Mouse (Mus musculus) embryo, embryonic 10.5 days (tissue): ENCODE measurements around the gene Dmpk.

ENCODE experiments used
- DNase-seq: peaks from one replicate; pipeline ENCODE4 v3.0.0-alpha.2; 2015; ENCODE audit warnings: low spot score

The Dmpk gene

DNA sequence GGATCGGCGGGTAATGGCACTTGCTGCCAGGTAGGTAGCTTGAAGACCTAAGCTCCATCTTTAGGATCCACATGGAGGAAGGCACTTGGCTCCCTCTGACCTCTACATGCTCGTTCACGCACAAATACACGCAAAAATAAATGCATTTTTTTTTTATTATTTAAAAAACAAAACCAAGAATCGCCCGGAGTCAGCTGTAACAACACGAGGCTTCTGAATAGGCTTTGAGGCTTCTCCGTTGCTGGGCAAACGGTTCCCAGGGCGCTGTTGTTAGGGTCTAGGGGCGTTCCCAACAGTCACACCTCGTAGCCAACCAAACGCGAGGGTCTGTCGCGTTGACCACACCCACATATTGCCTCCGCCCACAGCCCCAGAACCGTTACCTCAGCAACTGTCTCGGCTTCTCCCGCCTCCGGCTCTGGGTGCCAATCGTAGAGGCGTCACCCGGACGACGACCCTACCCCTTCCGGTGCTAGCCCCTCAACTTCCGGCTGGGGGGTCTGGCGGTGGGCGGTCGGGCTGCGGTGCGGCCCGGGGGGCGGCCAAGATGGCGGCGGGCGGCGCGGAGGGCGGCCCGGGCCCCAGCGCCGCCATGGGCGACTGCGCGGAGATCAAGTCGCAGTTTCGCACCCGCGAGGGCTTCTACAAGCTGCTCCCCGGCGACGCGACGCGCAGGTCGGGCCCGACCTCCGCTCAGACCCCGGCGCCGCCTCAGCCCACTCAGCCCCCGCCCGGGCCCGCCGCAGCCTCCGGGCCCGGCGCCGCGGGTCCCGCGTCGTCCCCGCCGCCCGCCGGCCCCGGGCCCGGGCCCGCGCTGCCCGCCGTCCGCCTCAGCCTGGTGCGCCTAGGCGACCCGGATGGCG, 7.7 kb upstream of the Dmpk start, which contains the start of gene Dmwd:
Dmwd (plus strand) TSS at position 505 of the 863 bp plus-strand sequence.
- DNase-seq, result peak; percentile 100

DNA sequence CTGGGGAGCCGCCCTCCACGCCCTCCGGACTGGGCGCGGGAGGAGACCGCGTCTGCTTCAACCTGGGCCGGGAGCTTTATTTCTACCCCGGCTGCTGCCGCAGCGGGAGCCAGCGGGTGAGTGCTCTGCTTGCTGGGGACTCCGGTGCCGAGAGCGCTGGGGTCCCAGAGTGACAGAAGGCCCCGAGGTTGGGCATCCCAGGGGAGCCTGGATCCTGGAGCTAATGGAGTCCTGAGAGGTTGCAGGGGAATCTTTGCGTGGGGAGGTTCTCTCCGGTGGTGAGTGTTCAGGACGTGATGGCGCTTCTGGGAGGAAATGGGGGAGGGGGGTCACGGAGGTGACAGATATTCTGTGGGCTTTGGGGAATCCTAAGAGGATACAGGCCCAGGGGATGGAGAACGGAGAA, 7.1 kb upstream of the Dmpk start:
- DNase-seq, result no peak

DNA sequence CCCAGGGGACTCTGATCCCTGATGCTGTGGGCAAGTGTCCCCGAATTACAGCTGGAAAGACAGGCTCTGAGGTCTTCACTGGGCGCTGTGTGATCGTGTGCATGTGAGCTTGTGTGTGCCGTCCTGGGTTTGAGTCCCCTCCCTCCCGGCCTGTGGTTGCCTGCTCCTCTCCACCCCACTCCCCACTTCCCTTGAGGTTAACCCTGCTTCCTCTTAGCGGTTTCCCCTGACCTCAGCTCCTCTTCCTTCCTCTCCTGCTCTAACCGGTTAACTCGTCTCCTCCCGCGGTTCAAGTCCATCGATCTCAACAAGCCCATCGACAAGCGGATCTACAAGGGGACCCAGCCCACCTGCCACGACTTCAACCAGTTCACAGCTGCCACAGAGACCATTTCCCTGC, 5.9 kb upstream of the Dmpk start:
- DNase-seq, result no peak

DNA sequence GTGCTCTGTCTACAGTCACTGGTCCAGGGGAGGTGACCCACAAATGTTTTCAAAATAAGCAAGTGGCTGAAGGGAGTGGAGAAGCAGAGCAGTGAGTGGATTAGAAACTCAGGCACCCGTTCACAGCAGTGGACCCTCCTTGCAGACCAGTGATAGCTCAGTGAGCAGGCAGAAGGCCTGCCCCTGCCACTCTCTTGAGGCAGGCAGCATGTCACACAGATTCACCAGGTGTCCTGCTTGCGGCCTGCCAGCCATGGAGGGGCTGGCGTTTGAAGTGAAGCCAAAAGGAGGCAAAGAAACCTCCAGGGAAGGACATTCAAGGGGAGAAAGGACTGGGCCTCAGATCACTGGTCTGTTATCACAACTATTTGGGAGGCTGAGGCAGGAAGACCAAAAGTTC, 4.9 kb upstream of the Dmpk start:
- no peak for DNase-seq

DNA sequence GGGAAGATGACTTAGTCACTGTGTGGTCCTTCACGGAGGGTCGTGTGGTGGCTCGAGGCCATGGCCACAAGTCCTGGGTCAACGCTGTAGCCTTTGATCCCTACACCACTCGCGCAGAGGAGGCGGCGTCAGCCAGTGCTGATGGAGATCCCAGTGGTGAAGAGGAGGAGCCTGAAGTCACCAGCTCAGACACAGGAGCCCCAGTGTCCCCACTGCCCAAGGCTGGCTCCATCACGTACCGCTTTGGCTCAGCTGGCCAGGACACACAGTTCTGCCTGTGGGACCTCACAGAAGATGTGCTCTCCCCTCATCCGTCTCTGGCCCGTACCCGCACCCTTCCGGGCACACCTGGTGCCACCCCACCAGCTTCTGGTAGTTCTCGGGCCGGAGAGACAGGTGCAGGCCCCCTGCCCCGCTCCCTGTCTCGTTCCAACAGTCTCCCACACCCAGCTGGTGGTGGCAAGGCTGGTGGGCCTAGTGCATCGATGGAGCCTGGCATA, 3.1 kb upstream of the Dmpk start:
- no peak for DNase-seq

DNA sequence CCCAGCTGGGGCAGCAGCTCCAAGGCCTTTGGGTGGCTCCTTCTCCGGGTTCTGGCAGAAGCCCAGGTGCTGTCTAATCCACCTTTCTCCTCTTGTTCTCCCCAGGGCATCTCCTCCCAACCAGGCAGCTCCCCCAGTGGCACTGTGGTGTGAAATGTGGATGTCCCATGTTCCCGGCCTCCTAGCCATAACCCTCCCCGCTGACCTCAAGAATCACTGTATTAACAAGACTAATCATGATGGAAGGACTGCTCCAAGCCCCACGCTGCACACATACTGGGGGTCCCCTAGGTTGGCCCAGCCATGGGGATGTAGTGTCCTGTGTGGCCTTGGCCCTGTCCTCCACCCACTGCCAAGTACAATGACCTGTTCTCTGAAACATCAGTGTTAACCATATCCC, 1.5 kb upstream of the Dmpk start:
- no peak for DNase-seq

DNA sequence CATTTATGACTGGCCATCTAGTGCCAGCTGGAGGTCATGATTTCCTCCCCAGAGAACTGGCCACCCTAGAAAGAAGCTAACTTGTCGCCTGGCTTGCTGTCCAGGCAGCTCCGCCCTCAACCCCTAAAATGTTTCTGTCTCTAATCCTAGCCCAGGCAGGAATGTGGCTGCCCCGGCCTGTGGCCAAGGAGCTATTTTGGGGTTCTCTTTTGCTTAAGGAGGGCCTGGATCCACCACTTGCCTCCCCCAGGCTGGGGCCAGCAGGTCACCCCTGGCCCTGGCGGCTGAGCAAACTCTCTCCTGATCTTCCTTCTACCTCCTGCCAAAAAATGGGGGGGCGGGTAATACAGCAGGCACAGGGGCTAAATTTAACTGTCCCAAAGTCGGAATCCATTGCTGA, 553 bp upstream of the Dmpk start:
- DNase-seq, result no peak

DNA sequence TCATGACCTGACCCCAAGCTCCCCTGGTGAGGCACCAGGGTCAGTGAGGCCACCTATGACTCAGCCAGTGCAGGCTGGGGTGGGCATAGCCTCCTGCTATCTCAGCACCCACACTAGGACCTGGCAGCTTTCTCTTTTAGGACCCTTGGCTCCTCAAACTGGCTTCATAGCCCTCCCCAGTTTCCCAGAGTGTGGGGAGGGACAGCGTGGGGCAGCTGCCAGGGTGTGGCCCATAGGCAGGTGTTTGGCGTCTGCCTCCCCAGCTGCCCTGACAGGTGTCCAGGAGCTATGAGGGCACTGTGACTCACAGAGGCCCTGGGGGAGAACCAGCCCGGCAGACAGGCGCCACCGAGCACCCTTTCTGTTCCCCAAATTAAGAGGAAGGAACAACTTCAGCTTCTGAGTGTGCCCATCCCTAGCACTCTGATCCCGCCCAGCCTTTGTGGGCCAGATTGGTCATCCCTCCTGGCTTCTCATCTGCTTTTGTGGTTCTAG, 675 bp downstream of the Dmpk start:
- DNase-seq, result no peak

DNA sequence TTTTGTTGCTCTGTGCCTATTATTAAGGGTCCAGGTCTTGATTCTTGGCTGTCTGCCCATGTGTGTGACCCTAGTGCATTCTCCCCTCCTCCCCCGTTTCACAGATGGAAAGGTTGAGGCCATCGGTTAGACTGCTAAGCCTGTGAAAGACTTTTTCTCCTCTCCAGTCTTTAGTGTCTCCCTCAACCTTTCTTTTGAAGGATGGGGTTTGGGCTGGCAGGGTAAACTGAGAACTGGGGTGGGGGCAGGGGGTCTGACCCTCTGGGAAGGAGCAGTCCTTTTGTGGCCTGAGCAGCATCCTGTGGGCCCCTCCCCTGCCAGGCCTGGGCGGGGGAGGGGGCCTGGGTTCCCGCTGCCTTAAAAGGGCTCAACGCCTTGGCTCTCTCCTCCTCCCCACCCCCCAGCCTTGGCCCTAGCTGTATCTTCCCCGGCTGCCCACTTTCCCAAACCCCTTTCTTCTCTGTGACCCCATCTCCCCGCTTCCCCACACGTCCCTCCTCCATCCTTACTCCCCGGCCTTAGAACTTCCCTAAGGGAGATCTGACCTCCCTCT, 1.3 kb downstream of the Dmpk start:
- no peak for DNase-seq

DNA sequence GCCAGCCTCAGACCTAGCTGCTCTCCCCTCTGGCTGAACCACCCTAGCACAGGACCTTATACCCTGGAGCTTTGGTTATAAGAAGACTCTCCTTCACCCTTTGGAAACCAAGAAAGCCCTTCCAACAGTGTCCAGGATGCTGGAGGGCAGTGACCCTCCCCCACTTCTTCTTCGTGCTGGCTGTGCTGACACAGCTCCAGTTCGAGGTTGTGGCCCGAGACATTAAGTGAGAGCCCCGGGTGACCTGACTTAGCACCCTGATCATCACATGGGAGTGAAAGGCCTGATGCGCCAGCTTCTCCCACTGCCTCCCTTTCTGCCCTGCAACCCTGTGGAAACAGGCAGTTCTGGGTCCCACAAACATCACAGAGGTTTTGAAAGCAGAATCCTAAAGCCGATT, 1.8 kb downstream of the Dmpk start:
- no peak for DNase-seq

DNA sequence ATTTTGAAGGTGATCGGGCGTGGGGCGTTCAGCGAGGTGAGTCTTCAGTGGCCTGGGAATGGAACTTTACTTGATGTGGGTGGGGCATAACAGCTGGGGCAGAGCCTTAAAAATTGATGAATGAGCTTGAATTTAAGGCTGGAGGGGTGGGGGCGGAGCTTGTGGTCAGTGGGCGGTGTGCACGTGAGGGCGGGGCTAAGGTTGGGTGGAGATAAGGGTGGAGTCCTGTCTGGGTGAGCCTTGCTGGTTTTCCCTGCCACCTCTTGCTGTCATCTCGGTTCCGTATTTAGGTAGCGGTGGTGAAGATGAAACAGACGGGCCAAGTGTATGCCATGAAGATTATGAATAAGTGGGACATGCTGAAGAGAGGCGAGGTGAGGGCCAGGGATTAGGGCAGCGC, 2.4 kb downstream of the Dmpk start:
- peak; percentile 76 for DNase-seq

DNA sequence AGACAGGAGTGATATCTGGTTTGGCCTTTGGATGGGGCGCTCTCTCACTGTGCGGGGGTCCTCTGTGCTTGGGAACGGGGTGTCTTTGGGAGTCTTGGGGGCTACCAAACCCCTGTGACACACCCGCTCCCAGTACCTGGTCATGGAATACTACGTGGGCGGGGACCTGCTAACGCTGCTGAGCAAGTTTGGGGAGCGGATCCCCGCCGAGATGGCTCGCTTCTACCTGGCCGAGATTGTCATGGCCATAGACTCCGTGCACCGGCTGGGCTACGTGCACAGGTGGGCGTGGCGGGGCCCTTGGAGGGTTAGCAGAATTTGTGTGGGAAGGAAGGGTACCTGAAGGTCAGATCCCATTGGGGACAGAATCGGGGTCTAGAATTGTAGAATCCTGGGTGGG, 3.1 kb downstream of the Dmpk start:
- DNase-seq, result no peak

DNA sequence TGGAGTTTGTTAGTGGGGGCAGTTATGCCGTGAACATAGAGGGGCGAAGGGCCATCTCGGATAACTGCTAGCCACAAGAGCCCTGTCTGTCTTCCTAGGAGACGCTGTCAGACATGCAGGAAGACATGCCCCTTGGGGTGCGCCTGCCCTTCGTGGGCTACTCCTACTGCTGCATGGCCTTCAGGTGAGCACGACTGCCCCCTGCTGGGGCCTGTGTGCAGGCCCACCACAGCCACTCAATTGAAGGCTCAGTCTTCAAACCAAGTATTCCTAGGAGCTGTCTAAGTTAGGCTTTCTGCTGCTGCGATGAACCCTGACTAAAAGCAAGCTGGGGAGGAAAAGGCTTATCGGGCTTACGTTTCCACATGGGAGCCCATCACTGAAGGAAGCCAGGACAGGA, 5.2 kb downstream of the Dmpk start:
- DNase-seq, result peak; percentile 75

DNA sequence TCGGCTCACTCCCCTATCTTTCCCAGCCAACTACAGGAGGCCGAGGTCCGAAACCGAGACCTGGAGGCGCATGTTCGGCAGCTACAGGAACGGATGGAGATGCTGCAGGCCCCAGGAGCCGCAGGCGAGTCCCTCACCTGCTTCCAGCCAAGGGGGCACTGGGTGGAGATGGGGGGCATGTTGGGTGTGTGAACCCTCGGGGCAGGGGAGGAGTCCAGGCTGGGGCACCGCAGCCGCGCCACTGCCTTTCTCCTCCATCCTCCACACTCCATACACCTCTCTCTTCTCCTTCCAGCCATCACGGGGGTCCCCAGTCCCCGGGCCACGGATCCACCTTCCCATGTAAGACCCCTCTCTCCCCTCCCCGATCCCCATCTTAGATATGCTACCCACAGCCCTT, 8.3 kb downstream of the Dmpk start:
- DNase-seq, result no peak

DNA sequence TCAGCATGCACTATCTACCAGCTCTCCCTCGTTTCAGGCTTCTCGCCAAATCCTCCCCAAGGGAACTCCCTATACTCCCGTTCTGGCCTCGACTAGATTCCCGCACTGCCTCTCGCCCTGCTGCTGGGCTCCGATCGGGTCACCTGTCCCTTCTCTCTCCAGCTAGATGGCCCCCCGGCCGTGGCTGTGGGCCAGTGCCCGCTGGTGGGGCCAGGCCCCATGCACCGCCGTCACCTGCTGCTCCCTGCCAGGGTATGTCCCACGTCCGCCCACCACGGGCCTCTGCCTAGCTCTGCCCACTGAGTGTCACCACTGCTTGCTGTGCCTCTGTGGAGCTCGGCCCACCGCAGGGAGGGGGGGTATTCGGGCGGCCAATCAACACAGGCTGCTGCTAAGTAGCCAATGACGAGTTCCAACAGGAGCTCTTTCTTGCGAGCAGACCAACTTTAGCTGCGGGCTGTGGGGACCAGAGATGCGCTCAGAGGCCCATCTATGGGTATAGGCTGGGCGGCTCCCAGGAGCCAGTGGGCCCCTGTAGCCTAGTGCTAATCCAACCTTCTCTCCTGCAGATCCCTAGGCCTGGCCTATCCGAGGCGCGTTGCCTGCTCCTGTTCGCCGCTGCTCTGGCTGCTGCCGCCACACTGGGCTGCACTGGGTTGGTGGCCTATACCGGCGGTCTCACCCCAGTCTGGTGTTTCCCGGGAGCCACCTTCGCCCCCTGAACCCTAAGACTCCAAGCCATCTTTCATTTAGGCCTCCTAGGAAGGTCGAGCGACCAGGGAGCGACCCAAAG, 8.9 kb downstream of the Dmpk start:
- DNase-seq, result peak; percentile 85

DNA sequence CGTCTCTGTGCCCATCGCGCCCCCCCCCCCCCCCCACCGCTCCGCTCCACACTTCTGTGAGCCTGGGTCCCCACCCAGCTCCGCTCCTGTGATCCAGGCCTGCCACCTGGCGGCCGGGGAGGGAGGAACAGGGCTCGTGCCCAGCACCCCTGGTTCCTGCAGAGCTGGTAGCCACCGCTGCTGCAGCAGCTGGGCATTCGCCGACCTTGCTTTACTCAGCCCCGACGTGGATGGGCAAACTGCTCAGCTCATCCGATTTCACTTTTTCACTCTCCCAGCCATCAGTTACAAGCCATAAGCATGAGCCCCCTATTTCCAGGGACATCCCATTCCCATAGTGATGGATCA, 9.5 kb downstream of the Dmpk start:
- peak; percentile 85 for DNase-seq

DNA sequence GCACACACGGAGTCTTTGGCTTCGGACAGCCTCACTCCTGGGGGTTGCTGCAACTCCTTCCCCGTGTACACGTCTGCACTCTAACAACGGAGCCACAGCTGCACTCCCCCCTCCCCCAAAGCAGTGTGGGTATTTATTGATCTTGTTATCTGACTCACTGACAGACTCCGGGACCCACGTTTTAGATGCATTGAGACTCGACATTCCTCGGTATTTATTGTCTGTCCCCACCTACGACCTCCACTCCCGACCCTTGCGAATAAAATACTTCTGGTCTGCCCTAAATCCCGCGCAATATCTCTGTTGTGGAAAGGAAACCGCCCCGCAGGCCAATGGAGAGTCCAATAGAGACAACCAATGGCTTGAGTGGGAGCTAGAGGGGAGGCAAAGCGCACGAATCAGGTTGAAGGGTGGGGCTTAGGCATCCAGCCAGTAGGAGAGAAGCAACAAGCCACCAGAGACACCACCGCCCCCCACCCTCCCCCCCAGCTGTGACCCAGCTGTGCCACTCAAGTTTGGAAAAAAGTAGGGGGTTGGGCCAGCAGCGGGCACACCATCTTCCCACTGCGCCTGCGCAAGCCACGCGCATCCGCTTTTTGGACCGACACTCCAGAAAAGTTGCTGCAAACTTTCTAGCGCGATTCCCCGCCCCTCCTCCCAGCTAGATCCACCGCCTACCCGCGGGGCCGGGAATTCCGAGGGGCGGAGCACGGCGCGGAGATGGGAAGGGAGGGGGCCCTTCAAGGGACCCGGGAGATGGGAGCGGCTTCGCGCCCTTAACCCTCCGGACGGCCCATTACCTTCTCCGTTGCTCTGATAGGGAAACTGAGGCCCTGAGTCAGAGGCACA, 10.1 kb downstream of the Dmpk start:
- DNase-seq, result peak; percentile 99

DNA sequence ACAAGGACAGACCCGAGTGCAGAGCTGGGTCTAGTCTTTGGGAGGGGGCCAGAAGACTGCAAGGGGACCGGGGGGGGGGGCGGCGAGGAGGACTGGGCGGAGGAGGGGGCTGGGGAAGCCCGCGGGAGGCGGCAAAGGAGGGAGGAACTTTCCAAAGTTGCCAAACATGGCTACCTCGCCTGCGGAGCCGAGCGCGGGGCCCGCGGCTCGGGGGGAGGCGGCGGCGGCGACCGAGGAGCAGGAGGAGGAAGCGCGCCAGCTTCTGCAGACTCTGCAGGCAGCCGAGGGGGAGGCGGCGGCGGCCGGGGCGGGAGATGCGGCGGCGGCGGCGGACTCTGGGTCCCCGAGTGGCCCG, 10.8 kb downstream of the Dmpk start, which contains the start of gene Six5:
Six5 (plus strand) TSS at position 124 of the 355 bp plus-strand sequence.
- DNase-seq, result no peak

DNA sequence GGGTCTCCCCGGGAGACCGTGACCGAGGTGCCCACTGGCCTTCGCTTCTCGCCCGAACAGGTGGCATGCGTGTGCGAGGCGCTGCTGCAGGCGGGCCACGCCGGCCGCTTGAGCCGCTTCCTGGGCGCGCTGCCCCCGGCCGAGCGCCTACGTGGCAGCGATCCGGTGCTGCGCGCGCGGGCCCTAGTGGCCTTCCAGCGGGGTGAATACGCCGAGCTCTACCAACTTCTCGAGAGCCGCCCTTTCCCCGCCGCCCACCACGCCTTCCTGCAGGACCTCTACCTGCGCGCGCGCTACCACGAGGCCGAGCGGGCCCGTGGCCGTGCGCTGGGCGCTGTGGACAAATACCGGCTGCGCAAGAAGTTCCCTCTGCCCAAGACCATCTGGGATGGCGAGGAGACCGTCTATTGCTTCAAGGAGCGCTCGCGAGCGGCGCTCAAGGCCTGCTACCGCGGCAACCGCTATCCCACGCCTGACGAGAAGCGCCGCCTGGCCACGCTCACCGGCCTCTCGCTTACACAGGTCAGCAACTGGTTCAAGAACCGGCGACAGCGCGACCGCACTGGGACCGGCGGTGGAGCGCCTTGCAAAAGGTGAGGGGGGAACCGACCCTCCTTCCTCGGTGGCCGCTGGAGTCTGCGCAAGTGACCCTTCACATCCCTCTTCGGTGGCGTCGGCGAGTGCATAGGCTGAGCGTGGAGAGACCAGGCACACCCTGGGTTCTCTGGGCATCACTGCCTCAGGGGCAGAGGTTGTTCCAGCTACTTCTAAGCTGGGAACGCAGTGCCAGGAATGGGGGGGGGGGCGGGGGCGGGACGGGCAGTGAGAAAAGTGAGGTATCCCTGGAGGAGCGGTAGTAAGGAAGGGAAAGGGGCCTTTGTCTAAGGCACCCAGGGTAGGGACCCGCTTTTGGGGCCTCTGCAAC, 11.4 kb downstream of the Dmpk start:
- peak; percentile 55 for DNase-seq

DNA sequence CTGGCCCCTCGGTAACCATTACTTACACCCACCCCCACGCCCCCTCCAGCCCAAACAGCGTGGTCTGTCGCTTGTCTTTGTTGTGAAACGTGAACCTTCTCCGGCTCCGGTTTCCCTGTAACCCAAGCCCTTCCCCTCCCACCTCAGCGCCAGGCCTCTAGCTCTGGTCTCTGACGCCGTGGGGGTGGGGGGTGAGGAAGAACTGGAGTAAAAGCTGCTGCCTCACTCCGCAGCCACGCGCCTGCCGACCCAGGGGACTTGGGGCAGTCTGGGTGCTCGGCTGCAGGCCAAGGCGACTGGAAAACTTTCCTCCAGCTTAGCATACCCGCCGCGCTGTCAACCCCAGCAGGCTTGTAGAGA, 12.1 kb downstream of the Dmpk start:
- DNase-seq, result peak; percentile 91
